Mouse (Mus musculus): ENCODE results near the gene Asb5.

The Asb5 gene

GRCm38 (mm10) chr8:54529382-54530296 is at the start of gene Asb5, which contains the start of gene Spcs3:
Asb5 (plus strand) TSS chr8:54529580.
Spcs3 (minus strand) TSS chr8:54529998.
- no peak for TF ChIP-seq GATA4 (IDR thresholded peaks at IDR 0.05; ENCODE audit: insufficient replicate concordance, low read length)

- TF ChIP-seq GATA4 (IDR thresholded peaks at IDR 0.05; ENCODE audit: insufficient replicate concordance, low read length): no peak
Observed at GRCm38 (mm10) chr8:54486555-54487273, 42.7 kb upstream of the Asb5 start.

GRCm38 (mm10) chr8:54488437-54488836 is 40.9 kb upstream of the Asb5 start:
- TF ChIP-seq GATA4 (IDR thresholded peaks at IDR 0.05; ENCODE audit: insufficient replicate concordance, low read length): no peak

GRCm38 (mm10) chr8:54491057-54491690 is 38.2 kb upstream of the Asb5 start:
- TF ChIP-seq GATA4 (IDR thresholded peaks at IDR 0.05; ENCODE audit: insufficient replicate concordance, low read length): no peak

GRCm38 (mm10) chr8:54491934-54492333 is 37.4 kb upstream of the Asb5 start:
- no peak for TF ChIP-seq GATA4 (IDR thresholded peaks at IDR 0.05; ENCODE audit: insufficient replicate concordance, low read length)

- TF ChIP-seq GATA4 (IDR thresholded peaks at IDR 0.05; ENCODE audit: insufficient replicate concordance, low read length): no peak
Observed at GRCm38 (mm10) chr8:54493110-54493509, 36.3 kb upstream of the Asb5 start.

- TF ChIP-seq GATA4 (IDR thresholded peaks at IDR 0.05; ENCODE audit: insufficient replicate concordance, low read length): no peak
Observed at GRCm38 (mm10) chr8:54493915-54494314, 35.5 kb upstream of the Asb5 start.

- TF ChIP-seq GATA4 (IDR thresholded peaks at IDR 0.05; ENCODE audit: insufficient replicate concordance, low read length): no peak
Observed at GRCm38 (mm10) chr8:54503104-54503503, 26.3 kb upstream of the Asb5 start.

- no peak for TF ChIP-seq GATA4 (IDR thresholded peaks at IDR 0.05; ENCODE audit: insufficient replicate concordance, low read length)
Observed at GRCm38 (mm10) chr8:54505060-54505459, 24.3 kb upstream of the Asb5 start.

GRCm38 (mm10) chr8:54507428-54508095 is 21.8 kb upstream of the Asb5 start:
- TF ChIP-seq GATA4 (IDR thresholded peaks at IDR 0.05; ENCODE audit: insufficient replicate concordance, low read length): no peak

GRCm38 (mm10) chr8:54508096-54508456 is 21.3 kb upstream of the Asb5 start:
- no peak for TF ChIP-seq GATA4 (IDR thresholded peaks at IDR 0.05; ENCODE audit: insufficient replicate concordance, low read length)

GRCm38 (mm10) chr8:54508814-54509213 is 20.6 kb upstream of the Asb5 start:
- TF ChIP-seq GATA4 (IDR thresholded peaks at IDR 0.05; ENCODE audit: insufficient replicate concordance, low read length): no peak

GRCm38 (mm10) chr8:54509221-54509721 is 20.1 kb upstream of the Asb5 start:
- TF ChIP-seq GATA4 (IDR thresholded peaks at IDR 0.05; ENCODE audit: insufficient replicate concordance, low read length): no peak

GRCm38 (mm10) chr8:54511791-54512190 is 17.6 kb upstream of the Asb5 start:
- no peak for TF ChIP-seq GATA4 (IDR thresholded peaks at IDR 0.05; ENCODE audit: insufficient replicate concordance, low read length)
